22 mouse cellular contexts compared by ENCODE assay signal in the genomic region with DNA sequence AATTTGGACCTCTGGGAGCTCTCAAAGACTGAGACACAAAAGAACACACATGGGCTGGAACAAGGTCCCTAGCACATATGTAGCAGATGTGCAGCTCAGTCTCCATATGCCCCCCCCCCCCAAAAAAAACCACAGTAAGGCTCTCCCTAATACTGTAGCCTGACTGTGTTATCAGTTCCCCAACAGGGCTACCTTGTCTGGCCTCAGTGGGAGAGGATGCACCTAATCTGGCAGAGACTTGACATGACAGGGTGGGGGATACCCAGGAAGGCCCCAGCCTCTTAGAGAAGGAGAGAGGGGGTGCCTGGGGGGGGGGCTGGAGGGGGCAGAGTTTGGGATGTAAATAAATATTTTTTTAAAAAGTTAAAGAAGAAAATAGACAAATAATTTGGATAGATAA. TPM values are rescaled to one million over a fixed set of nuclear protein-coding genes. Genes with fewer than 3 reads are reported as not detected.
DNase-seq lines count a peak whose midpoint lies in the region; ATAC-seq and TF ChIP-seq lines count a peak whose summit lies in the region.
"Had no signal": no experiment of that assay in that cellular context is flagged by ENCODE, and none has a peak within 500 bp of the region (broad histone marks: within the 10 kb centered on the region; RNA-seq: fewer than 3 reads in every experiment).

No protein-coding gene starts in this region.

- peak; percentile 92 for ATAC-seq in liver, embryonic 11.5 days (replicated peaks; ENCODE audit: low FRiP score)
- ATAC-seq in liver, embryonic 15.5 days (ENCODE audit: insufficient read depth), result peak; percentile 84
- ATAC-seq in intestine, postnatal 0 days, result no peak
- ATAC-seq: CD4-positive, CD25-positive, alpha-beta regulatory T cell, adult 4 months; forebrain, postnatal 0 days; hindbrain, embryonic 16.5 days; inflammation-experienced regulatory T-cells, adult 6 months had no signal

- no peaks in the 10 kb centered on the region for H3K9me3 ChIP-seq in liver, embryonic 11.5 days (ENCODE audit: control insufficient read depth, low read length)
- no peaks in the 10 kb centered on the region for H3K9me3 ChIP-seq in liver, embryonic 15.5 days (replicated peaks)
- no peaks in the 10 kb centered on the region for H3K9me3 ChIP-seq in intestine, postnatal 0 days (ENCODE audit: control insufficient read depth)
- H3K9me3 ChIP-seq: embryonic facial prominence, embryonic 13.5 days; forebrain, embryonic 12.5 days; G1E; hindbrain, embryonic 12.5 days had no signal

- intact Hi-C loops in gastrocnemius, adult 2 months (cut with DNase I), result no loop called here
- intact Hi-C loops in gastrocnemius, postnatal 14 days (cut with DNase I; ENCODE audit: low total_unique reads), result no loop called here

- no peak overlapping the region for H3K4me2 ChIP-seq in liver, embryonic 11.5 days
- H3K4me2 ChIP-seq in liver, embryonic 15.5 days, result no peak overlapping the region
- no peak overlapping the region for H3K4me2 ChIP-seq in intestine, postnatal 0 days (replicated peaks; ENCODE audit: low read depth)
- H3K4me2 ChIP-seq: embryonic facial prominence, embryonic 13.5 days; forebrain, embryonic 12.5 days; hindbrain, embryonic 12.5 days had no signal

- no peaks in the 10 kb centered on the region for H3K27me3 ChIP-seq in liver, embryonic 11.5 days (replicated peaks; ENCODE audit: control insufficient read depth, insufficient read depth, low read length)
- no peaks in the 10 kb centered on the region for H3K27me3 ChIP-seq in liver, embryonic 15.5 days
- no peaks in the 10 kb centered on the region for H3K27me3 ChIP-seq in intestine, postnatal 0 days (replicated peaks; ENCODE audit: control insufficient read depth, insufficient read depth, low read length)
- H3K27me3 ChIP-seq: embryonic facial prominence, embryonic 13.5 days; forebrain, embryonic 12.5 days; hindbrain, embryonic 12.5 days had no signal

- no peak for DNase-seq in gastrocnemius, adult 2 months
- no peak for DNase-seq in gastrocnemius, postnatal 14 days
- no peak for DNase-seq in liver, embryonic 11.5 days (ENCODE audit: low spot score)
- DNase-seq in layer of hippocampus, postnatal 10 days (ENCODE audit: low spot score in 2 of 2), result no peak
- DNase-seq in adrenal gland, postnatal 25 days, result no peak
- DNase-seq: adrenal gland, postnatal 10 days; B cell, adult 2 months; cerebellum, adult 11-12 months; cerebellum, adult 9-11 months; cerebellum, postnatal 36 days; forebrain, postnatal 0 days; heart, postnatal 10 days; heart, postnatal 4 days had no signal

- no peak overlapping the region for H3K9ac ChIP-seq in liver, embryonic 11.5 days (ENCODE audit: low read depth, low read length)
- no peak overlapping the region for H3K9ac ChIP-seq in liver, embryonic 15.5 days
- no peak overlapping the region for H3K9ac ChIP-seq in intestine, postnatal 0 days (ENCODE audit: low read depth, low read length)
- H3K9ac ChIP-seq: embryonic facial prominence, embryonic 13.5 days; forebrain, embryonic 12.5 days; forebrain, postnatal 0 days; hindbrain, embryonic 12.5 days had no signal

- TF ChIP-seq CTCF in gastrocnemius, adult 2 months (IDR thresholded peaks at IDR 0.05), result no peak
- no peak for TF ChIP-seq CTCF in intestine, postnatal 0 days (IDR thresholded peaks at IDR 0.05; ENCODE audit: low read depth)

- no peak overlapping the region for H3K4me3 ChIP-seq in gastrocnemius, adult 2 months
- no peak overlapping the region for H3K4me3 ChIP-seq in liver, embryonic 11.5 days (ENCODE audit: low read depth, low read length)
- H3K4me3 ChIP-seq in liver, embryonic 15.5 days (replicated peaks), result no peak overlapping the region
- H3K4me3 ChIP-seq in intestine, postnatal 0 days (ENCODE audit: low read depth, low read length), result no peak overlapping the region
- H3K4me3 ChIP-seq: embryonic facial prominence, embryonic 13.5 days; forebrain, embryonic 12.5 days; hindbrain, embryonic 12.5 days had no signal

- H3K4me1 ChIP-seq in liver, embryonic 11.5 days (replicated peaks; ENCODE audit: control insufficient read depth, insufficient read depth, low read length), result peaks cover 7% of the 10 kb centered on the region
- H3K4me1 ChIP-seq in liver, embryonic 15.5 days (replicated peaks), result peaks cover 19% of the 10 kb centered on the region
- H3K4me1 ChIP-seq in intestine, postnatal 0 days (replicated peaks; ENCODE audit: control insufficient read depth, insufficient read depth, low read length), result no peaks in the 10 kb centered on the region
- H3K4me1 ChIP-seq: embryonic facial prominence, embryonic 13.5 days; forebrain, embryonic 12.5 days; hindbrain, embryonic 12.5 days had no signal

- H3K27ac ChIP-seq in gastrocnemius, adult 2 months, result peak overlapping the region; percentile 77
- H3K27ac ChIP-seq in liver, embryonic 11.5 days (ENCODE audit: low read depth, low read length), result no peak overlapping the region
- no peak overlapping the region for H3K27ac ChIP-seq in liver, embryonic 15.5 days (replicated peaks)
- no peak overlapping the region for H3K27ac ChIP-seq in intestine, postnatal 0 days (ENCODE audit: low read depth, low read length)
- H3K27ac ChIP-seq: embryonic facial prominence, embryonic 13.5 days; forebrain, embryonic 12.5 days; hindbrain, embryonic 12.5 days had no signal

- peaks cover 15% of the 10 kb centered on the region for H3K36me3 ChIP-seq in liver, embryonic 11.5 days (ENCODE audit: control insufficient read depth, insufficient read depth, low read length)
- H3K36me3 ChIP-seq in liver, embryonic 15.5 days (replicated peaks), result peaks cover 64% of the 10 kb centered on the region
- peaks cover 19% of the 10 kb centered on the region for H3K36me3 ChIP-seq in intestine, postnatal 0 days (ENCODE audit: control insufficient read depth, insufficient read depth)

RNA-seq across cellular contexts. Expression of gene Mfsd2b, which starts 14.6 kb away (rescaled TPM):
- total RNA-seq in gastrocnemius, adult 2 months (2021), result under 1 TPM; 0.33 to 0.46 TPM
- under 1 TPM; 0.38 to 0.45 TPM for total RNA-seq in gastrocnemius, postnatal 14 days (2021)
- 117 and 122 TPM in 2 replicates for polyA plus RNA-seq in liver, embryonic 11.5 days (2014; fragmentation: Nextera tagmentation; extraction: Ambion mirVana)
- polyA plus RNA-seq in liver, embryonic 15.5 days (2015; fragmentation: Nextera tagmentation; extraction: Ambion mirVana), result 62.9 and 69.5 TPM in 2 replicates
- under 1 TPM; 0.76 to 0.82 TPM for total RNA-seq in layer of hippocampus, postnatal 10 days (2021)
- 0.55 and 0.61 TPM in 2 replicates for polyA plus RNA-seq in intestine, postnatal 0 days (2015; fragmentation: Nextera tagmentation; extraction: Ambion mirVana)
- total RNA-seq in adrenal gland, postnatal 25 days (2021), result 0.64 and 1.2 TPM in 2 replicates

RNA-seq across cellular contexts. Expression of gene Ubxn2a, which starts 18.8 kb away (rescaled TPM):
- 100 to 1,000 TPM; 128 to 133 TPM for total RNA-seq in gastrocnemius, adult 2 months (2021)
- total RNA-seq in gastrocnemius, postnatal 14 days (2021), result 10 to 100 TPM; 50.4 to 52.4 TPM
- 50.9 and 57.3 TPM in 2 replicates for polyA plus RNA-seq in liver, embryonic 11.5 days (2014; fragmentation: Nextera tagmentation; extraction: Ambion mirVana)
- 24.9 and 26.9 TPM in 2 replicates for polyA plus RNA-seq in liver, embryonic 15.5 days (2015; fragmentation: Nextera tagmentation; extraction: Ambion mirVana)
- 10 to 100 TPM; 39.7 to 45.4 TPM for total RNA-seq in layer of hippocampus, postnatal 10 days (2021)
- 45.0 and 49.3 TPM in 2 replicates for polyA plus RNA-seq in intestine, postnatal 0 days (2015; fragmentation: Nextera tagmentation; extraction: Ambion mirVana)
- 38.3 and 43.2 TPM in 2 replicates for total RNA-seq in adrenal gland, postnatal 25 days (2021)

RNA-seq across cellular contexts. Expression of gene Atad2b, which starts 28.4 kb away (rescaled TPM):
- total RNA-seq in gastrocnemius, adult 2 months (2021), result 10 to 100 TPM; 15.0 to 16.6 TPM
- total RNA-seq in gastrocnemius, postnatal 14 days (2021), result 10 to 100 TPM; 17.6 to 18.0 TPM
- polyA plus RNA-seq in liver, embryonic 11.5 days (2014; fragmentation: Nextera tagmentation; extraction: Ambion mirVana), result 11.8 and 12.8 TPM in 2 replicates
- 5.0 and 6.0 TPM in 2 replicates for polyA plus RNA-seq in liver, embryonic 15.5 days (2015; fragmentation: Nextera tagmentation; extraction: Ambion mirVana)
- 10 to 100 TPM; 30.6 to 32.3 TPM for total RNA-seq in layer of hippocampus, postnatal 10 days (2021)
- polyA plus RNA-seq in intestine, postnatal 0 days (2015; fragmentation: Nextera tagmentation; extraction: Ambion mirVana), result 5.5 and 7.6 TPM in 2 replicates
- 36.0 and 36.9 TPM in 2 replicates for total RNA-seq in adrenal gland, postnatal 25 days (2021)

RNA-seq across cellular contexts. Expression of gene Wdcp, which starts 45.6 kb away (rescaled TPM):
- 1 to 10 TPM; 5.5 to 7.6 TPM for total RNA-seq in gastrocnemius, adult 2 months (2021)
- 1 to 10 TPM; 4.6 to 5.0 TPM for total RNA-seq in gastrocnemius, postnatal 14 days (2021)
- polyA plus RNA-seq in liver, embryonic 11.5 days (2014; fragmentation: Nextera tagmentation; extraction: Ambion mirVana), result 28.7 and 31.0 TPM in 2 replicates
- 8.2 and 9.4 TPM in 2 replicates for polyA plus RNA-seq in liver, embryonic 15.5 days (2015; fragmentation: Nextera tagmentation; extraction: Ambion mirVana)
- 10 to 100 TPM; 11.4 to 12.1 TPM for total RNA-seq in layer of hippocampus, postnatal 10 days (2021)
- 7.3 and 8.7 TPM in 2 replicates for polyA plus RNA-seq in intestine, postnatal 0 days (2015; fragmentation: Nextera tagmentation; extraction: Ambion mirVana)
- 8.6 and 11.4 TPM in 2 replicates for total RNA-seq in adrenal gland, postnatal 25 days (2021)

RNA-seq across cellular contexts. Expression of gene Fkbp1b, which starts 47.3 kb away (rescaled TPM):
- total RNA-seq in gastrocnemius, adult 2 months (2021), result under 1 TPM; 0.64 to 0.84 TPM
- 1 to 10 TPM; 1.0 to 1.7 TPM for total RNA-seq in gastrocnemius, postnatal 14 days (2021)
- 4.5 and 5.8 TPM in 2 replicates for polyA plus RNA-seq in liver, embryonic 11.5 days (2014; fragmentation: Nextera tagmentation; extraction: Ambion mirVana)
- polyA plus RNA-seq in liver, embryonic 15.5 days (2015; fragmentation: Nextera tagmentation; extraction: Ambion mirVana), result 3.2 and 3.6 TPM in 2 replicates
- 100 to 1,000 TPM; 115 to 124 TPM for total RNA-seq in layer of hippocampus, postnatal 10 days (2021)
- 16.2 and 20.6 TPM in 2 replicates for polyA plus RNA-seq in intestine, postnatal 0 days (2015; fragmentation: Nextera tagmentation; extraction: Ambion mirVana)
- 5.6 and 7.2 TPM in 2 replicates for total RNA-seq in adrenal gland, postnatal 25 days (2021)
- polyA plus RNA-seq: CD4-positive, CD25-positive, alpha-beta regulatory T cell, adult 4 months had no signal
